Mouse (Mus musculus): Measurements from ENCODE around the gene a. TPM values are rescaled to one million over a fixed set of nuclear protein-coding genes. Genes with fewer than 3 reads are reported as not detected.
A peak's percentile ranks its signal among the peaks of the same experiment; 100 is the strongest.
"Not testable (repeated sequence)": the region's sequence is repeated elsewhere in the genome, so short reads cannot be mapped to it uniquely, and the experiment has no call there.

a gene
- polyA plus RNA-seq, 1 experiment from 2014 or later: 3.8 TPM

DNA sequence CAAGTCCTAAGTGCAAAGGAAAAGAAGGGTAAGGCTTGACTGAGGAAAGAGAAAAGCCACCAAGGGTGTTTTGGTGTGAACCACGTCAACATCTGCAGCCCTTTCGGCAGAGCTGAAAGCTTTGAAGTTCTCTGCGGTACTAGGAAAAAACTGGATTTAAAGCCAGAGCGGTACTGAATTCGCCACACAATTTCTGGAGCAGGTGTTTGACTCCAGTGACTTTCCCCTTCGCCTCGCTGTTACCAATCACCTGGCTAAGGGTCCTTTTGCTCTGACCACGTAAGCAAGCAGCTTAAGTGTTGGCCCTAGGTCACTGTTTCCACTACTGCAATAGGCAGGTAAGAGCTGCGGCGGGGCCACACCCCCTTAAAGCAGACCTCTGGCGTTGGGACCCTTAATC, 214.3 kb downstream of the a start:
- no peak overlapping the region for H3K4me2 ChIP-seq (ENCODE audit: low read length)
- no peaks in the 10 kb centered on the region for H3K9me3 ChIP-seq (ENCODE audit: control insufficient read depth, low read length)
- DNase-seq (no peak), ATAC-seq (ENCODE audit: low FRiP score, low TSS enrichment) (no peak)
- H3K4me1 ChIP-seq (ENCODE audit: control insufficient read depth, insufficient read depth, low read length): no peaks in the 10 kb centered on the region
- no peak overlapping the region for H3K4me3 ChIP-seq (replicated peaks; ENCODE audit: low read depth, low read length)
- H3K36me3 ChIP-seq (ENCODE audit: control insufficient read depth, insufficient read depth, low read length): no peaks in the 10 kb centered on the region
- H3K27me3 ChIP-seq (ENCODE audit: control insufficient read depth, insufficient read depth, low read length): no peaks in the 10 kb centered on the region
- no peak overlapping the region for H3K27ac ChIP-seq (replicated peaks; ENCODE audit: low read depth, low read length)
- no peak overlapping the region for H3K9ac ChIP-seq (replicated peaks; ENCODE audit: low read length)
- 91% methylated on average over 11 of the region's 11 CpGs for WGBS

- H3K4me1 ChIP-seq (ENCODE audit: control insufficient read depth, insufficient read depth, low read length): no peaks in the 10 kb centered on the region
- no peaks in the 10 kb centered on the region for H3K27me3 ChIP-seq (ENCODE audit: control insufficient read depth, insufficient read depth, low read length)
- H3K36me3 ChIP-seq (ENCODE audit: control insufficient read depth, insufficient read depth, low read length): no peaks in the 10 kb centered on the region
- no peak overlapping the region for H3K4me3 ChIP-seq (replicated peaks; ENCODE audit: low read depth, low read length)
- no peaks in the 10 kb centered on the region for H3K9me3 ChIP-seq (ENCODE audit: control insufficient read depth, low read length)
- H3K27ac ChIP-seq (replicated peaks; ENCODE audit: low read depth, low read length): no peak overlapping the region
- H3K9ac ChIP-seq (replicated peaks; ENCODE audit: low read length): no peak overlapping the region
- ATAC-seq (ENCODE audit: low FRiP score, low TSS enrichment) (no peak), DNase-seq (no peak)
- 61% methylated on average over 3 of the region's 3 CpGs for WGBS
- H3K4me2 ChIP-seq (ENCODE audit: low read length): no peak overlapping the region
Observed at GRCm38 (mm10) chr2:155011086-155011656, 220.0 kb downstream of the a start.

GRCm38 (mm10) chr2:155012991-155013390, 221.8 kb downstream of the a start:
- H3K27ac ChIP-seq (replicated peaks; ENCODE audit: low read depth, low read length): no peak overlapping the region
- no peaks in the 10 kb centered on the region for H3K36me3 ChIP-seq (ENCODE audit: control insufficient read depth, insufficient read depth, low read length)
- DNase-seq (no peak), ATAC-seq (ENCODE audit: low FRiP score, low TSS enrichment) (no peak)
- WGBS: 74% methylated on average over 6 of the region's 6 CpGs
- H3K9ac ChIP-seq (replicated peaks; ENCODE audit: low read length): no peak overlapping the region
- H3K9me3 ChIP-seq (ENCODE audit: control insufficient read depth, low read length): no peaks in the 10 kb centered on the region
- H3K27me3 ChIP-seq (ENCODE audit: control insufficient read depth, insufficient read depth, low read length): no peaks in the 10 kb centered on the region
- H3K4me1 ChIP-seq (ENCODE audit: control insufficient read depth, insufficient read depth, low read length): no peaks in the 10 kb centered on the region
- H3K4me3 ChIP-seq (replicated peaks; ENCODE audit: low read depth, low read length): no peak overlapping the region
- H3K4me2 ChIP-seq (ENCODE audit: low read length): no peak overlapping the region

DNA sequence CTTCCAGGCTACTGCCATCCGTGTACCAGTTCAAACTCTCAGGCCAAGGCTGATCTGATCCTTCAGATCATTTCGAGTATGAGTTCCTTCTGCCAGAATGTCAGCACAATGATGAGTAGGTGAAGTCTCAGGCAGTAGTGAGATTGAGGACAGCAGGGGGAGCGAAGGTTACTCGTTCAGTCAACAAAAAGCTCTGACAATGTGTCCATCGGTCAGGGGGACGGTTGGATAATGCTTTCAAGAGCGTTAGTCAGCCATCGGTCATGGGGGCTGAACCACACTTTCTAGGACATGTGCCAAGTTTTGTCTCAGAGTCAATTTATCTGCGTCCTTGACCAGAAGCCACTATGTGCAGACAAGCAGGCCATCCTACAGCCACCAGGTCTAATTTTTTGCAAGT, 225.5 kb downstream of the a start:
- H3K9me3 ChIP-seq (ENCODE audit: control insufficient read depth, low read length); H3K9ac ChIP-seq (replicated peaks; ENCODE audit: low read length); H3K27me3 ChIP-seq (ENCODE audit: control insufficient read depth, insufficient read depth, low read length); H3K4me1 ChIP-seq (ENCODE audit: control insufficient read depth, insufficient read depth, low read length); H3K27ac ChIP-seq (replicated peaks; ENCODE audit: low read depth, low read length); H3K4me2 ChIP-seq (ENCODE audit: low read length); H3K4me3 ChIP-seq (replicated peaks; ENCODE audit: low read depth, low read length); H3K36me3 ChIP-seq (ENCODE audit: control insufficient read depth, insufficient read depth, low read length); ATAC-seq (ENCODE audit: low FRiP score, low TSS enrichment); DNase-seq: not testable (repeated sequence)
- 25% methylated on average over 5 of the region's 9 CpGs for WGBS

GRCm38 (mm10) chr2:155018251-155018755, 227.1 kb downstream of the a start, which contains the start of gene Gm14226:
Gm14226 (plus strand) TSS chr2:155018266.
- H3K27me3 ChIP-seq (ENCODE audit: control insufficient read depth, insufficient read depth, low read length); ATAC-seq (ENCODE audit: low FRiP score, low TSS enrichment); H3K9me3 ChIP-seq (ENCODE audit: control insufficient read depth, low read length); H3K36me3 ChIP-seq (ENCODE audit: control insufficient read depth, insufficient read depth, low read length); H3K4me1 ChIP-seq (ENCODE audit: control insufficient read depth, insufficient read depth, low read length): not testable (repeated sequence)
- peak; percentile 7 for DNase-seq
- Histone ChIP-seq H3K4me3 (replicated peaks; ENCODE audit: low read depth, low read length) (peak within 1 kb of the TSS; percentile 44), H3K9ac (replicated peaks; ENCODE audit: low read length) (peak within 1 kb of the TSS; percentile 59; the same call in 1 of the 2 replicates), H3K27ac (replicated peaks; ENCODE audit: low read depth, low read length) (peak within 1 kb of the TSS; percentile 78), H3K4me2 (ENCODE audit: low read length) (peak within 1 kb of the TSS; percentile 92)
- WGBS: 1% methylated on average over 24 of the region's 26 CpGs

- DNase-seq (peak; percentile 88), ATAC-seq (ENCODE audit: low FRiP score, low TSS enrichment) (peak; percentile 85)
- 0 out of 2 replicates have a peak, but pooled peaks cover 7% of the 10 kb centered on the region for H3K4me1 ChIP-seq (ENCODE audit: control insufficient read depth, insufficient read depth, low read length)
- H3K9me3 ChIP-seq (ENCODE audit: control insufficient read depth, low read length): no peaks in the 10 kb centered on the region
- H3K27me3 ChIP-seq (ENCODE audit: control insufficient read depth, insufficient read depth, low read length): no peaks in the 10 kb centered on the region
- H3K4me3 ChIP-seq (replicated peaks; ENCODE audit: low read depth, low read length): peak overlapping the region; percentile 44
- H3K36me3 ChIP-seq (ENCODE audit: control insufficient read depth, insufficient read depth, low read length): no peaks in the 10 kb centered on the region
- under 1% methylated on average over 38 of the region's 38 CpGs for WGBS
- H3K4me2 ChIP-seq (ENCODE audit: low read length): peak overlapping the region; percentile 92
- H3K27ac ChIP-seq (replicated peaks; ENCODE audit: low read depth, low read length): peak overlapping the region; percentile 78
- H3K9ac ChIP-seq (replicated peaks; ENCODE audit: low read length): peak overlapping the region; percentile 59
Observed at GRCm38 (mm10) chr2:155018762-155019641, 227.8 kb downstream of the a start.

GRCm38 (mm10) chr2:155019673-155020072, 228.5 kb downstream of the a start:
- H3K4me3 ChIP-seq (replicated peaks; ENCODE audit: low read depth, low read length): peak overlapping the region; percentile 44
- 0 out of 2 replicates have a peak, but pooled peaks cover 7% of the 10 kb centered on the region for H3K4me1 ChIP-seq (ENCODE audit: control insufficient read depth, insufficient read depth, low read length)
- peak; percentile 76; the same call in 1 of the 2 replicates for ATAC-seq (ENCODE audit: low FRiP score, low TSS enrichment)
- DNase-seq: peak; percentile 97
- WGBS: under 1% methylated on average over 22 of the region's 22 CpGs
- H3K36me3 ChIP-seq (ENCODE audit: control insufficient read depth, insufficient read depth, low read length): no peaks in the 10 kb centered on the region
- H3K4me2 ChIP-seq (ENCODE audit: low read length): peak overlapping the region; percentile 92
- no peaks in the 10 kb centered on the region for H3K9me3 ChIP-seq (ENCODE audit: control insufficient read depth, low read length)
- H3K27me3 ChIP-seq (ENCODE audit: control insufficient read depth, insufficient read depth, low read length): no peaks in the 10 kb centered on the region
- H3K9ac ChIP-seq (replicated peaks; ENCODE audit: low read length): peak overlapping the region; percentile 59
- H3K27ac ChIP-seq (replicated peaks; ENCODE audit: low read depth, low read length): peak overlapping the region; percentile 78

DNA sequence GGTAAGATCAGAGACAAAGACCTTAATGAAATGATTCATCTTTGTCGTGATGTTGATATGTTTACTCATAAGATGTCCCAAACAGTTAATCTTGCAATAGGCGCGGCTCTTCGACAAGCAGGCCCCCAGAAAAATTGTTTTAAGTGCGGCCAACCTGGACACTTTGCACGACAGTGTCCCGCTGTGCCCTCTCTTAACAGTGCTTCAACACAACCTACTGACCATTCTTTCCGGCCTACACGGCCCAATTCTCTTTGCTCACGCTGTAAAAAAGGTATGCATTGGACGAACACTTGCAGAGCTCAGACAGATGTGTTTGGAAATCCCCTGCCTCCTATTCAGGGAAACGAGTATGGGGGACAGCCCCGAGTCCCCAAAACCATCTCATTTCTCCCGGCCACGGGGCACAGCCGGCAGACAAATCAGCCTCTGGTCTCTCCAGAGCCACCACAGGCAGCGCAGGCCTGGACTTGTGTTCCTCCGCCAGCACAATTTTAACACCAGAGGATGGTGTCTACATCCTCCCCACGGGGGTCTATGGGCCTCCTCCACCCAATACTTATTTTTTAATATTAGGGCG, 229.1 kb downstream of the a start:
- WGBS: 22% methylated on average over 20 of the region's 20 CpGs
- not testable (repeated sequence) for DNase-seq; H3K9ac ChIP-seq (replicated peaks; ENCODE audit: low read length); H3K4me1 ChIP-seq (ENCODE audit: control insufficient read depth, insufficient read depth, low read length); H3K27ac ChIP-seq (replicated peaks; ENCODE audit: low read depth, low read length); H3K4me3 ChIP-seq (replicated peaks; ENCODE audit: low read depth, low read length); ATAC-seq (ENCODE audit: low FRiP score, low TSS enrichment); H3K9me3 ChIP-seq (ENCODE audit: control insufficient read depth, low read length); H3K27me3 ChIP-seq (ENCODE audit: control insufficient read depth, insufficient read depth, low read length); H3K36me3 ChIP-seq (ENCODE audit: control insufficient read depth, insufficient read depth, low read length)
- peak overlapping the region; percentile 92 for H3K4me2 ChIP-seq (ENCODE audit: low read length)

Data from midbrain, embryonic 14.5 days (tissue).